Mouse (Mus musculus) v-Abl transformed pro-B cells (cell line): ENCODE data around the gene Trpv6.

Source experiments
- in situ Hi-C, 2 experiments: fragments of 400-800 bp; cut with MboI; formaldehyde crosslinking; loops; one replicate each; pipeline ENCODE4 v1.15.1; 2025; ENCODE audit not compliant: unreplicated experiment in 2 of 2

The Trpv6 gene

GRCm38 (mm10) chr6:41622661-41623060 lies 13.5 kb downstream of the Trpv6 start:
- in situ Hi-C loops, result no loop called here

GRCm38 (mm10) chr6:41621241-41621990 lies 14.8 kb downstream of the Trpv6 start:
- in situ Hi-C loops, result no loop called here

DNA sequence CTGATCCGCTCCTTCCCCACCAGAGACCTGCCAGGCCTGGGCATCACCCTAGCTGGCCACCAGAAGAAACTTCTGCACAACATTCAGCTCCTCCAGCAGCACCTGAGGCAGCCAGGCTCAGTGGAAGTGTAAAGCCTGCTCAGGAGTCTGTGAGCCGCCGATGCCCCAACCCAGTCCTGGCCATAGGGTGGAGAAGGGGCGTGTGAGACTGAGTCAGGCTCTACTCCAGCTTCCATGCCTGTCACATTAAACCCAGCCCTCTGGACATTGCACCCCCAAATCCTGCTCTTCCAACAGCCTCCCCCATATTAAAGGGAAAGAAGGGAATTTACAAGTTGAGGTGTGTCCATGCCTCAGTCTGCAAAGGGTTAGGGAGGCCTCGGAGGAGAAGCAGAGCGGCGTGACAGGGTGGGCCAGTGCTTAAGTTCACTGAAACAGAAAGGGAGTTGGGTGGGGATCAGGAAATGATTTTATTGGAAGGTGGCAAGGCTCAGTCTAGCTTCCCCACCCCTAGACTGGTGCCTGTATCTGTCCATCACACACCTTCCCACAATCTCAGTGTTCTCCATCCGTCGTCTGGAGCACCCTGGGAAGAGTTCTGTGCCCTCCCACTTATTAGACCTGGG lies 15.9 kb downstream of the Trpv6 start:
- in situ Hi-C loops, result no loop called here

DNA sequence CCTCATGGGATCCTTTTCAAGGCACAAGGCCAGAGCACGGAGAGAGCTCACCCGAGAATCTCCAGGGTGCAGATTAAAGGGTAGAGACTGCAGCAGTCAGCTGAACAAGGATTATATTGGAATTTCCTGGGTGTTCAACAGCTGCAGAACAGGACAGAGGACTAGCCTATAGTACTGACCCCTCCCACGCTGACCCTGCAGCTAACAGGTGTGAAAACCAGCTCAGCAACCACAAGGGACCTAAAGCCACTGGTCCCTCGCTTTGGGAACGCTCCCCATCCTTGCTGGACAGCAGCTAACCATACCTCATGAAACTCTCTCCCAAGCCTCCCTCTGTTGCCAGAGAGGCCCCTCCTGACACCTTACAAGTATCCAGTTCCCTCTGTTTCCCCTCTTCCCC lies 28.6 kb downstream of the Trpv6 start:
- in situ Hi-C loops, result no loop called here

DNA sequence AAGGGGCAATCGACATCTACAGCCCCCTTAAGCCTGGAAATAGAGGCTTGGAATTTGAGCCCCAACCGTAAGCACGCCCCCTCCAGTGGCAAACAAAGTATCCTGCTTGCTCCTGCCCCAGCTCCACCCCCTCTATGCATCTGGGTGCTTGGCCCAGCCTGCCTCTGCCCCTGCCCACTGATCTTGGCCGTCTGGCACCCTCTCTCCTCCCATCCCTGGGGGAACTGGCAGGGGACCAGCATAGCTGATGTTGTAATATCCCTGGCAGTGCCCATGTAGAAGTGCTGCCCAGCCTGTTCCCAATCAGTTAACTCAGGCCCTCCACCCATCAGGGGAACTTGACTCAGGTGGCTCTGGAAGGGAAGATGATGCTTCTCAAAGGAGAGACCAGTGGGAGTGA lies 30.0 kb downstream of the Trpv6 start:
- in situ Hi-C loops, result no loop called here

DNA sequence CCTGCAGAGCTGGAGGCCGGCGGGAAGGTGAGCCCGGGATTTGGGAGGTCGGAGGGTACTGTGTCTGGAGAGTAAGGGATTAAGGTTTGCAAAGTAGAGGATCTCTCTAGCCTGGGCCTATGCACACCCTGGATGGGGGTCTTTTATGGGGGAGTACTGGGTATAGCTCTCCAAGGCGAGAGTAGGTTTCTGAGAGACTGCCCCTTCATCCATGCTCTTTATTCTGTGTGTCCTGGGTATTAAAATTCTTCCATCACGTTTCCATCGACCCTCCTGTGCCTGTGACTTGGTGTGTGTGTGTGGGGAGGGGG lies 30.5 kb downstream of the Trpv6 start:
- in situ Hi-C loops, result no loop called here

DNA sequence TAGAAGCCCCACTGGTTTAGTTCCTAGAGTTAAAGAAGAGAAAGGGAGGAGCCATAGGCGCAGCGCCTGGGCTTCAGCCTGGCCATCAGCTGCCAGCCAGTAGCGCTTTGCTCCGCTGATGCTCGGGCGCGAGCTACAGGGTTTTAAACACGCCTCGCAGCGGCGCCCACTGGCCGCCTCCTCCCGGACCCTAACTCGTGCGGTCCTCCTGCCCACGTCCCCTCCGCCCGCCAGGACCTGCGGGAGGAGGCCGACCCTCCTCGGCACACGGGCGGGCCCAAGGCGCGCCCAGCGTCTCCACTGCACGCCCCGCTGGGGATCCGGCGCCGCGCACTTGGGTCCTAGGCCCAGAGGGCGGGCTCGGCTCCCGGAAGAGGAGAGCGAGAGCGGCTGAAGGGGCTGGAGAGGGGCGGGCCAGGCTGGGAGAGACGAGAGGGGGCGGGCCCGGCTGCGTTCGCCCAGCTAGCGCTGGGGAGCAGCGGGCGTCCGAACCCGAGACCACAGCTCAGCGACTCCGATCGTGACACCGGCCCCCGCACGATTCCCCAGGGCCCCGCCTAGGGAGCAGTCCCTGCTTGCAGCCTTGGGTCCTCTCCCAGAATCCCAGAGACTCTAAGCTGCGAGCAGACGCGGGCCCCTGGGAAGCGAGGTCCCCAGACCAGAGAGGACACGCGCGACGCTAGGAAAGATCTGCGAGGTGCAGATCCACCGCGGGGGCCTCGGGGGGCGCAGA lies 31.0 kb downstream of the Trpv6 start, which contains the start of gene Ephb6:
TSS of gene Ephb6 (plus strand) at position 422 of the 733 bp plus-strand sequence.
- in situ Hi-C loops, result no loop called here

DNA sequence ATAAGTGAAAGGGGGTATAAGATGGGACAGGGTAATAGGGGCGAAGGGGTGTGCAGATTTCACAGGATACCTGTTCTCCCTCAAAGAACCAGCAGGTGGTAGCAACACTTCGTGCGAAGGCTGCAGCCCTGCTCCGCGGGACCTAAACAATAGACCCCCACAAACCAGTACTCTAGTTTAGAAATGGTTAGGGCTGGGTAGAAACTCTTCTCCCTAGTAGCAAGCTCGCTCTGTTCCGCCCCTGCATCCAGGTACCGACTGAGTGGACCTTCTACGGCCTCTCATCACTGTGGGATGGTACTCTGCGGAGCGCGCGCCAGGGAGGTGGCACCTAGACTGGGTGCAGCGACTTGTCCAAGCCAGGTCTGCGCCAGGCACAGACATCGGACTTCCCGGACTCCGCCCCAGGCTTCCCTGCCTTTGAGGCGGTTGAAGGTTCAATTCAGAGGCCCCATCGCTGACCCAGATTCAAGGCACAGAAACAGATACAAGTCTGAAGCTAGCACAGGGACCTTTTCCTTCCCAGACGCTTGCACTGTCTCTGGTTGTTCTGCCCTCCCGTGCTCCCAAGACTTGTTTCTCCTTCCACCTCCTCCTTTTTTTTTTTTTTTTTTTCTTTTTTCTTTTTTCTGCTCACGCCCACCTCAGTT lies 31.7 kb downstream of the Trpv6 start:
- in situ Hi-C loops, result no loop called here

GRCm38 (mm10) chr6:41582189-41582588 lies 54.0 kb downstream of the Trpv6 start:
- in situ Hi-C loops, result no loop called here

GRCm38 (mm10) chr6:41581295-41581694 lies 54.9 kb downstream of the Trpv6 start:
- in situ Hi-C loops, result no loop called here

- in situ Hi-C loops, result no loop called here
These were observed 58.9 kb downstream of the Trpv6 start for GRCm38 (mm10) chr6:41577297-41577696.

DNA sequence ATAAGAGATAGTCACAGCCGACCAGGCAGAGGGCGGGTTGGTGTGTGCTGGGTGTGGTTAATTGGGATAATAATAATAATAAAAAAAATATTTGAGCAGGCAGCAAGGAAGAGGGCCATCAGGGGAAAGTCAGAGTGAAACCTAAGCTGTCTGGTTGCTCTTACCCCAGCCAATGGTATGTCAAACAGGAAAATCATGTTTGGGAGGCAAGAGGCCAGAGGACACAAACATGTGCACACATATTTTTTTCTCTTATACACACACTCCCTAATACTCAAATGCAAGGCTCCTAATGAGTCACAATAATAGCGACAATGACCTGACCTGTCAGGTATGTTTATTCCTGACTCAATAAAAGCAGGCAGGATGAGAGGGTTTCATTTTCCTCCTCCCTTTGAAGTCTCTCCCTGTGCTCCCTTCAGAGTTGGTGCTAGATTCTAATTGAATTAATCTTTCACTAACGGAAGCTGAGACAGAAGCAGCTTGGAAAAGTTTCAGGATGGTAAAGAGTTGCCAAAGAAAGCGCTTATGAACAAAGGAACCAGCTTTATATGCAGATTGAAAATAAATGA lies 59.6 kb downstream of the Trpv6 start:
- in situ Hi-C loops, result no loop called here
